Mouse (Mus musculus): ENCODE data around the gene Tcf21. TPM values are rescaled to one million over a fixed set of nuclear protein-coding genes. Genes with fewer than 3 reads are reported as not detected.

Gene Tcf21
- not detected for total RNA-seq (2023)

GRCm38 (mm10) chr10:22819871-22820590, at the start of gene Tcf21:
Tcf21 (minus strand) TSS chr10:22820174.

Other genes starting within 250 kb of the Tcf21 start
- gene Slc2a12, start 175.2 kb downstream of the Tcf21 start, total RNA-seq (2023) = not detected
- gene Tbpl1, start 88.2 kb downstream of the Tcf21 start, total RNA-seq (2023) = 10 to 100 TPM; 44.2 to 46.2 TPM